ENCODE assay signal across 9 mouse cellular contexts in genomic region chr11:81860250-81860972, GRCm38 (mm10). TPM values are rescaled to one million over a fixed set of nuclear protein-coding genes. Genes with fewer than 3 reads are reported as not detected.
DNase-seq lines count a peak whose midpoint lies in the region; ATAC-seq and TF ChIP-seq lines count a peak whose summit lies in the region.
"Had no signal": no experiment of that assay in that cellular context is flagged by ENCODE, and none has a peak within 500 bp of the region (broad histone marks: within the 10 kb centered on the region; RNA-seq: fewer than 3 reads in every experiment).

5530401A14Rik (plus strand) TSS chr11:81860673.

- peak; percentile 8 for DNase-seq in kidney, adult 11 months
- no peak for DNase-seq in kidney, postnatal 10 days
- peak; percentile 16 for DNase-seq in embryo, embryonic 11.5 days (ENCODE audit: low read depth, low spot score)
- DNase-seq in midbrain, postnatal 0 days (ENCODE audit: low spot score) = peak; percentile 89
- no peak for DNase-seq in gastrocnemius, adult 2 months
- no peak for DNase-seq in heart, adult 18-20 months
- DNase-seq in T-cell, adult 2 months (ENCODE audit: low spot score) = no peak

- no peak for TF ChIP-seq CTCF in midbrain, postnatal 0 days (IDR thresholded peaks at IDR 0.05)
- TF ChIP-seq CTCF in gastrocnemius, adult 2 months (IDR thresholded peaks at IDR 0.05) = no peak

- WGBS in kidney, embryonic 14.5 days = 33% methylated on average over 4 of the region's 4 CpGs
- WGBS in midbrain, postnatal 0 days = 29% methylated on average over 4 of the region's 4 CpGs

- peaks cover 12% of the 10 kb centered on the region for H3K4me1 ChIP-seq in kidney, embryonic 14.5 days (ENCODE audit: control insufficient read depth, insufficient read depth, low read length)
- peaks cover 11% of the 10 kb centered on the region; the same call in 1 of the 2 replicates for H3K4me1 ChIP-seq in midbrain, postnatal 0 days (ENCODE audit: insufficient read depth, low read length)

- H3K4me3 ChIP-seq in kidney, embryonic 14.5 days (ENCODE audit: low read length) = no peak within 1 kb of the TSS
- no peak within 1 kb of the TSS for H3K4me3 ChIP-seq in midbrain, postnatal 0 days (ENCODE audit: low read depth, low read length)
- no peak within 1 kb of the TSS for H3K4me3 ChIP-seq in gastrocnemius, adult 2 months

- intact Hi-C loops in gastrocnemius, adult 2 months (cut with DNase I) = no loop called here

- H3K4me2 ChIP-seq in kidney, embryonic 14.5 days (replicated peaks; ENCODE audit: low read depth, low read length) = no peak within 1 kb of the TSS
- H3K4me2 ChIP-seq in midbrain, postnatal 0 days (ENCODE audit: low read depth, low read length, poor library complexity, severe bottlenecking) = no peak within 1 kb of the TSS

- H3K27me3 ChIP-seq in kidney, embryonic 14.5 days (ENCODE audit: control insufficient read depth, insufficient read depth, low read length) = no peaks in the 10 kb centered on the region
- 0 out of 2 replicates have a peak, but pooled peaks cover 2% of the 10 kb centered on the region for H3K27me3 ChIP-seq in midbrain, postnatal 0 days (ENCODE audit: insufficient read depth, low read length)

- ATAC-seq in kidney, embryonic 14.5 days (ENCODE audit: low FRiP score, low TSS enrichment) = peak; percentile 64; the same call in 1 of the 2 replicates
- ATAC-seq in midbrain, postnatal 0 days (ENCODE audit: low FRiP score) = peak; percentile 66; the same call in 1 of the 2 replicates

- peak within 1 kb of the TSS; percentile 37; the same call in 1 of the 2 replicates for H3K27ac ChIP-seq in kidney, embryonic 14.5 days (ENCODE audit: low read depth, low read length)
- no peak within 1 kb of the TSS for H3K27ac ChIP-seq in midbrain, postnatal 0 days (ENCODE audit: low read depth, low read length)
- H3K27ac ChIP-seq in gastrocnemius, adult 2 months = no peak within 1 kb of the TSS

- no peaks in the 10 kb centered on the region for H3K36me3 ChIP-seq in kidney, embryonic 14.5 days (ENCODE audit: control insufficient read depth, insufficient read depth, low read length)
- H3K36me3 ChIP-seq in midbrain, postnatal 0 days (ENCODE audit: insufficient read depth, low read length) = no peaks in the 10 kb centered on the region

- H3K9me3 ChIP-seq in kidney, embryonic 14.5 days (ENCODE audit: control insufficient read depth, low read length) = no peaks in the 10 kb centered on the region
- no peaks in the 10 kb centered on the region for H3K9me3 ChIP-seq in midbrain, postnatal 0 days (ENCODE audit: low read length)

- H3K9ac ChIP-seq in kidney, embryonic 14.5 days (ENCODE audit: low read depth, low read length) = no peak within 1 kb of the TSS
- no peak within 1 kb of the TSS for H3K9ac ChIP-seq in midbrain, postnatal 0 days (replicated peaks; ENCODE audit: low read length, poor library complexity, severe bottlenecking)

RNA-seq across cellular contexts. Expression of gene 5530401A14Rik, which starts in this region (rescaled TPM):
- polyA plus RNA-seq in kidney, embryonic 14.5 days (2014; fragmentation: Nextera tagmentation; extraction: Ambion mirVana) = not detected in 2 replicates
- total RNA-seq in midbrain, postnatal 0 days (2014; rRNA removed) = not detected in 2 replicates
- 0.38 and 0.67 TPM in 2 replicates for polyA plus RNA-seq in midbrain, postnatal 0 days (2015; fragmentation: Nextera tagmentation; extraction: Ambion mirVana)
- under 1 TPM; 0.22 to 0.28 TPM for total RNA-seq in gastrocnemius, adult 2 months (2021)
- total RNA-seq in heart, adult 18-20 months (2021) = under 1 TPM; 0.10 to 0.18 TPM
- polyA plus RNA-seq: small intestine, adult 2 months had no signal

Comparison
In these comparisons a context has a peak if more than half of its experiments do, and no peak if none do; other contexts are left out.
1. DNase-seq: peak in kidney, adult 11 months (single experiment) and embryo, embryonic 11.5 days (single experiment); none in kidney, postnatal 10 days (single experiment), gastrocnemius, adult 2 months (single experiment), heart, adult 18-20 months (0 of 2) and T-cell, adult 2 months (single experiment).
2. Peak in ATAC-seq and H3K27ac ChIP-seq in kidney, embryonic 14.5 days; RNA of the gene not detected or under 1 TPM.
3. Peak in DNase-seq and ATAC-seq in midbrain, postnatal 0 days; RNA of the gene not detected or under 1 TPM.